Mouse (Mus musculus) NIH3T3 (cell line): ENCODE measurements around the gene Agtpbp1.
A peak's percentile ranks its signal among the peaks of the same experiment; 100 is the strongest.

Experiments
- DNase-seq: peaks from one replicate; pipeline ENCODE4 v3.0.0-alpha.2; 2012; ENCODE audit warnings: low read depth

Gene Agtpbp1

GRCm38 (mm10) chr13:59572549-59572948 is 12.5 kb downstream of the Agtpbp1 start:
- peak; percentile 76 for DNase-seq

- DNase-seq = no peak
Measured at GRCm38 (mm10) chr13:59571107-59571506, 13.9 kb downstream of the Agtpbp1 start.

- DNase-seq = peak; percentile 40
Measured at GRCm38 (mm10) chr13:59565945-59566520, 19.0 kb downstream of the Agtpbp1 start.

- DNase-seq = no peak
Measured at GRCm38 (mm10) chr13:59564923-59565322, 20.1 kb downstream of the Agtpbp1 start.

GRCm38 (mm10) chr13:59564505-59564904 is 20.5 kb downstream of the Agtpbp1 start:
- DNase-seq = no peak

GRCm38 (mm10) chr13:59562471-59562870 is 22.6 kb downstream of the Agtpbp1 start:
- peak; percentile 58 for DNase-seq

GRCm38 (mm10) chr13:59558776-59559175 is 26.3 kb downstream of the Agtpbp1 start:
- no peak for DNase-seq

GRCm38 (mm10) chr13:59557185-59557985 is 27.6 kb downstream of the Agtpbp1 start:
- DNase-seq = peak; percentile 94

- peak; percentile 53 for DNase-seq
Measured at GRCm38 (mm10) chr13:59556670-59557069, 28.4 kb downstream of the Agtpbp1 start.

GRCm38 (mm10) chr13:59555613-59556192 is 29.3 kb downstream of the Agtpbp1 start:
- no peak for DNase-seq

- no peak for DNase-seq
Measured at GRCm38 (mm10) chr13:59554772-59555505, 30.1 kb downstream of the Agtpbp1 start.

- DNase-seq = no peak
Measured at GRCm38 (mm10) chr13:59552751-59553150, 32.3 kb downstream of the Agtpbp1 start.

- DNase-seq = no peak
Measured at GRCm38 (mm10) chr13:59552286-59552685, 32.7 kb downstream of the Agtpbp1 start.

- DNase-seq = no peak
Measured at GRCm38 (mm10) chr13:59549318-59549798, 35.7 kb downstream of the Agtpbp1 start.

GRCm38 (mm10) chr13:59547716-59548115 is 37.3 kb downstream of the Agtpbp1 start:
- DNase-seq = no peak

- DNase-seq = peak; percentile 11
Measured at GRCm38 (mm10) chr13:59547091-59547490, 37.9 kb downstream of the Agtpbp1 start.

GRCm38 (mm10) chr13:59542411-59542810 is 42.6 kb downstream of the Agtpbp1 start:
- DNase-seq = no peak

- DNase-seq = no peak
Measured at GRCm38 (mm10) chr13:59540030-59540429, 45.0 kb downstream of the Agtpbp1 start.

- no peak for DNase-seq
Measured at GRCm38 (mm10) chr13:59538661-59539060, 46.4 kb downstream of the Agtpbp1 start.

- no peak for DNase-seq
Measured at GRCm38 (mm10) chr13:59536631-59537030, 48.4 kb downstream of the Agtpbp1 start.

- DNase-seq = no peak
Measured at GRCm38 (mm10) chr13:59535746-59536145, 49.3 kb downstream of the Agtpbp1 start.

- no peak for DNase-seq
Measured at GRCm38 (mm10) chr13:59534301-59534700, 50.7 kb downstream of the Agtpbp1 start.
